ENCODE assay signal across 9 mouse cellular contexts in genomic region chr2:65896542-65896941, GRCm38 (mm10). TPM values are rescaled to one million over a fixed set of nuclear protein-coding genes. Genes with fewer than 3 reads are reported as not detected.
DNase-seq lines count a peak whose midpoint lies in the region; ATAC-seq and TF ChIP-seq lines count a peak whose summit lies in the region.
"Had no signal": no experiment of that assay in that cellular context is flagged by ENCODE, and none has a peak within 500 bp of the region (broad histone marks: within the 10 kb centered on the region; RNA-seq: fewer than 3 reads in every experiment).

No protein-coding gene starts in this region.

- ATAC-seq in forebrain, embryonic 12.5 days (ENCODE audit: low FRiP score), result 0 out of 2 replicates have a peak, but pooled peaks have one; percentile 21
- ATAC-seq in hindbrain, postnatal 0 days, result peak; percentile 70
- ATAC-seq in CD4-positive, CD25-positive, alpha-beta regulatory T cell, adult 4 months, result no peak

- H3K4me3 ChIP-seq in forebrain, embryonic 12.5 days (replicated peaks), result no peak overlapping the region
- H3K4me3 ChIP-seq in hindbrain, postnatal 0 days (ENCODE audit: low read length), result peak overlapping the region; percentile 14
- H3K4me3 ChIP-seq in olfactory bulb, adult 2 months (ENCODE audit: insufficient read depth, low read depth, low read length), result no peak overlapping the region
- H3K4me3 ChIP-seq: limb, embryonic 12.5 days had no signal

- no peaks in the 10 kb centered on the region for H3K27me3 ChIP-seq in forebrain, embryonic 12.5 days
- no peaks in the 10 kb centered on the region for H3K27me3 ChIP-seq in hindbrain, postnatal 0 days (ENCODE audit: insufficient read depth, low read length)
- H3K27me3 ChIP-seq: limb, embryonic 12.5 days had no signal

- H3K4me2 ChIP-seq in forebrain, embryonic 12.5 days, result peak overlapping the region; percentile 29
- peak overlapping the region; percentile 49 for H3K4me2 ChIP-seq in hindbrain, postnatal 0 days (ENCODE audit: low read depth, low read length)
- H3K4me2 ChIP-seq: limb, embryonic 12.5 days had no signal

- peaks cover 16% of the 10 kb centered on the region for H3K4me1 ChIP-seq in forebrain, embryonic 12.5 days
- H3K4me1 ChIP-seq in hindbrain, postnatal 0 days (ENCODE audit: insufficient read depth, low read length), result 0 out of 2 replicates have a peak, but pooled peaks cover 3% of the 10 kb centered on the region
- peaks cover 4% of the 10 kb centered on the region; the same call in 1 of the 2 replicates for H3K4me1 ChIP-seq in olfactory bulb, adult 2 months (ENCODE audit: control insufficient read depth, insufficient read depth, low read length)
- H3K4me1 ChIP-seq: limb, embryonic 12.5 days had no signal

- H3K27ac ChIP-seq in forebrain, embryonic 12.5 days, result peak overlapping the region; percentile 61
- H3K27ac ChIP-seq in hindbrain, postnatal 0 days, result peak overlapping the region; percentile 71
- H3K27ac ChIP-seq in olfactory bulb, adult 2 months (ENCODE audit: insufficient read depth, low read depth, low read length), result peak overlapping the region; percentile 42; the same call in 1 of the 2 replicates
- H3K27ac ChIP-seq: limb, embryonic 12.5 days had no signal

- no peak for TF ChIP-seq POLR2A in olfactory bulb, adult 2 months (IDR thresholded peaks at IDR 0.05; ENCODE audit: insufficient read depth, low read depth, low read length)

- DNase-seq in layer of hippocampus, adult 9-11 months, result peak; percentile 13
- DNase-seq in layer of hippocampus, postnatal 36 days, result no peak
- DNase-seq in hindbrain, postnatal 0 days (ENCODE audit: low spot score), result peak; percentile 62
- DNase-seq in thymus, postnatal 4 days, result no peak
- no peak for DNase-seq in thymus, postnatal 25 days

- H3K9me3 ChIP-seq in forebrain, embryonic 12.5 days, result no peaks in the 10 kb centered on the region
- H3K9me3 ChIP-seq in hindbrain, postnatal 0 days (ENCODE audit: low read length), result no peaks in the 10 kb centered on the region
- H3K9me3 ChIP-seq: limb, embryonic 12.5 days had no signal

- TF ChIP-seq CTCF in hindbrain, postnatal 0 days (IDR thresholded peaks at IDR 0.05; ENCODE audit: low read depth), result no peak
- TF ChIP-seq CTCF in olfactory bulb, adult 2 months (IDR thresholded peaks at IDR 0.05; ENCODE audit: insufficient read depth, low read depth, low read length), result no peak

- no peak overlapping the region for H3K9ac ChIP-seq in forebrain, embryonic 12.5 days
- peak overlapping the region; percentile 25; the same call in 1 of the 2 replicates for H3K9ac ChIP-seq in hindbrain, postnatal 0 days (replicated peaks; ENCODE audit: low read length)
- H3K9ac ChIP-seq: limb, embryonic 12.5 days had no signal

- no peaks in the 10 kb centered on the region for H3K36me3 ChIP-seq in forebrain, embryonic 12.5 days (replicated peaks)
- H3K36me3 ChIP-seq in hindbrain, postnatal 0 days (ENCODE audit: insufficient read depth, low read length), result no peaks in the 10 kb centered on the region
- H3K36me3 ChIP-seq: limb, embryonic 12.5 days had no signal

- 36% methylated on average over 5 of the region's 5 CpGs for WGBS in forebrain, embryonic 12.5 days
- WGBS in hindbrain, postnatal 0 days, result 12% methylated on average over 5 of the region's 5 CpGs
- WGBS in olfactory bulb, adult 2 months, result 14% methylated on average over 5 of the region's 5 CpGs

RNA-seq across cellular contexts. Expression of gene Csrnp3, which starts 51.0 kb away (rescaled TPM):
- 10 to 100 TPM; 77.5 to 78.9 TPM for total RNA-seq in layer of hippocampus, postnatal 36 days (2021)
- polyA plus RNA-seq in forebrain, embryonic 12.5 days (2016; fragmentation: Nextera tagmentation; extraction: Ambion mirVana), result 29.0 and 30.0 TPM in 2 replicates
- 50.0 and 56.5 TPM in 2 replicates for total RNA-seq in hindbrain, postnatal 0 days (2014; rRNA removed)
- 32.6 and 35.5 TPM in 2 replicates for polyA plus RNA-seq in hindbrain, postnatal 0 days (2015; fragmentation: Nextera tagmentation; extraction: Ambion mirVana)
- not detected in 2 replicates for polyA plus RNA-seq in olfactory bulb, adult 2 months (2012; ENCODE audit: insufficient read depth, insufficient read length, low replicate concordance, missing spikeins)
- polyA plus RNA-seq in CD4-positive, CD25-positive, alpha-beta regulatory T cell, adult 4 months (2017; shearing (Covaris generic)), result not detected

Comparison
In these comparisons a context has a peak if more than half of its experiments do, and no peak if none do; other contexts are left out.
1. DNase-seq: peak in layer of hippocampus, adult 9-11 months (single experiment) and hindbrain, postnatal 0 days (single experiment); none in layer of hippocampus, postnatal 36 days (0 of 2), thymus, postnatal 4 days (single experiment) and thymus, postnatal 25 days (single experiment).
2. RNA of gene Csrnp3, which starts 51.0 kb away (polyA plus RNA-seq): 32.6 to 35.5 TPM in hindbrain, postnatal 0 days and 29.0 to 30.0 TPM in forebrain, embryonic 12.5 days; not detected in CD4-positive, CD25-positive, alpha-beta regulatory T cell, adult 4 months and not detected in olfactory bulb, adult 2 months; every median in the first group is over 10 times any median in the second.
3. Peak in every context shown above with its lines, with median percentiles within 50 percentile points of each other: H3K27ac ChIP-seq.